Mouse (Mus musculus) limb, embryonic 12.5 days (tissue): ENCODE measurements at regions not wholly inside any gene's neighbourhood (a gene's known extent, or its start where the extent isn't known, plus 50 kb on each side); places are given as distances from the start of the nearest gene placed in this dataset.

Experiments used
- ATAC-seq: fragments of 200-750 bp; cut with Nextera tagmentation; 2 replicates; pipeline ENCODE4 v1.8.0; 2017; ENCODE audit warnings: low read depth, moderate TSS enrichment; ENCODE audit not compliant: insufficient number of reproducible peaks, insufficient read depth, low FRiP score, low TSS enrichment
- H3K27ac ChIP-seq: fragments of 300-500 bp; sonication (generic); 2 replicates; pipeline ENCODE4 v1.5.1; 2016; ENCODE audit warnings: mild to moderate bottlenecking, moderate library complexity
- H3K27me3 ChIP-seq: fragments of 300-500 bp; sonication (generic); 2 replicates; pipeline ENCODE4 v1.6.1; 2016; ENCODE audit warnings: mild to moderate bottlenecking, moderate library complexity
- H3K36me3 ChIP-seq: fragments of 300-500 bp; sonication (generic); 2 replicates; pipeline ENCODE4 v1.6.1; 2016; ENCODE audit warnings: mild to moderate bottlenecking, moderate library complexity
- H3K4me1 ChIP-seq: fragments of 300-500 bp; sonication (generic); replicated peaks from 2 replicates; pipeline ENCODE4 v1.6.1; 2016
- H3K4me2 ChIP-seq: fragments of 300-500 bp; sonication (generic); 2 replicates; pipeline ENCODE4 v1.6.1; 2016; ENCODE audit warnings: mild to moderate bottlenecking, moderate library complexity
- H3K4me3 ChIP-seq: fragments of 300-500 bp; sonication (generic); replicated peaks from 2 replicates; pipeline ENCODE4 v1.5.1; 2016; ENCODE audit warnings: mild to moderate bottlenecking
- H3K9ac ChIP-seq: fragments of 300-500 bp; sonication (generic); replicated peaks from 2 replicates; pipeline ENCODE4 v1.6.1; 2016; ENCODE audit warnings: mild to moderate bottlenecking, moderate library complexity
- H3K9me3 ChIP-seq: fragments of 300-500 bp; sonication (generic); 2 replicates; pipeline ENCODE4 v1.6.1; 2016; ENCODE audit warnings: mild to moderate bottlenecking, moderate library complexity
- WGBS: fragments of 180-500 bp; shearing (Covaris S2); methylation state at CpG from one replicate; pipeline ENCODE4 v1.1.7; 2016; 5-methylcytosine and 5-hydroxymethylcytosine counted together

DNA sequence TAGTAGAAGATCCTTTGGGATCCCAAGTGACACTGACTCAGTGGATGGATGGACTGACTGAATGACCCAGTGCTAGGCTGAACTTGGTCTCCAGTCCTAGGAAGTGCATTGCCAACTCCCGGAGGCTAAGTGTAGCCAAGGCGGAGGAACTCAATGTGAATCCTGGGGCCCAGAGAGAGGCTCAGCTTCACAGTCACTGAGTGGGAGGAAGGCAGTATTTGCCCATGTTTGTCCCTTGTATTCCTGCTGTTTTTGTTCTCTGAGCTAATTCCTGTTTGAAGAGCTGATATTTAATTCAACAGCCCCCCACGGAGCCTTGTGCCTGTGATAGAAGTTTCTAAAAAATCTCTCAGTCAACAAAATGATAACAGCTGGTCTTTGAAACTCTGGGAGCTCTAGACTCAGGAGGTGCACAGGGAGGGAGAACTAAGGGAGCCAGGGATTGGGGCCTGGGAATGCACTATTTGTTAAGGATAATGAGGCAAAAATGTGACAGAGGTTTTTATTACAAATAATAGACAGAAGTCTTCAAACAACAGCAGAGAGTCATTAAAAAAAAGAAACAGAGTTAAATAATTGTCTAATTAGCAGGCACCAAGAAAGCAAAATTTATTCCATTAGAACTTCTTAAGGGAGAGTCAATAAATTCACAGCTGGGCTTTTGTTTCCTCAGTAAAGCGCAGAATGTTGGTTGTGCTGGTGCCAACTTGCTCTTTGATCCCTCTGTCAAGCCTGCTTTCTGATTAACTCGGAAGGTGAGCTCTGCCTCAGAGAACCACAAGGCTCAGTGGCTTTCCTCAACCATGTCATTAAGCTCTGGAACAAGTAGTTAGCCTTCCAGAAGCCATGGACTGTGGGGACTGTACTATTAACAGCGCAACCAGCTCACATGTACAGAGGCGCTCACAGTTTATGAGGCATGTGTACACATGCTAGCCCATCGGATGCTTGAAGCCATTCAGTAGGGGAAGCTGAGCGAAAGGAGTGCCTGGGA is 259.2 kb downstream of the Igsf11 start:
- no peak overlapping the region for H3K4me3 ChIP-seq
- H3K9ac ChIP-seq, result no peak overlapping the region
- no peaks in the 10 kb centered on the region for H3K9me3 ChIP-seq
- peaks cover 5% of the 10 kb centered on the region; the same call in 1 of the 2 replicates for H3K4me1 ChIP-seq
- peak overlapping the region; percentile 23; the same call in 1 of the 2 replicates for H3K27ac ChIP-seq
- no peaks in the 10 kb centered on the region for H3K36me3 ChIP-seq
- 45% methylated on average over 9 of the region's 9 CpGs for WGBS
- no peaks in the 10 kb centered on the region for H3K27me3 ChIP-seq
- peak; percentile 78; the same call in 1 of the 2 replicates for ATAC-seq
- H3K4me2 ChIP-seq, result no peak overlapping the region

DNA sequence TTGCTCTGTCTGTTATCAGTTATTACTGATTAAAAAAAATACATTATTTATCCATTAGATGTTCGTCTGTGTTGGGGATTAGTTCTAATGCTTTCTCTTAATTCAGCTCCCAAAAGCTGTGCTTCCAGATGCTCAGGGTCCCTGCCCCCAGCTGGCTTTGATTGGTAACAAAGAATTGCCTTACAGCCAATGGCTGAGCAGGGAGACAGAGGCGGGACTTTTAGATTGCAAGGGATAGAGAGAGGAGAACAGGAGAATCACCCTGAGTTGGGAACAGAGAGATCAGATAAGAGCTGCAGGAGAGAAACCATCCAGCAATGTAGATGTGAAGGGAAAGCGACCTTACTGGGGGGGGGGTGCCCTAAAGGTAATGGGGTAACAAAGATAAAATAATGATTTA is 266.4 kb downstream of the Igsf11 start:
- H3K9me3 ChIP-seq, result no peaks in the 10 kb centered on the region
- 26% methylated on average over 3 of the region's 3 CpGs for WGBS
- ATAC-seq, result no peak
- no peaks in the 10 kb centered on the region for H3K4me1 ChIP-seq
- no peak overlapping the region for H3K4me3 ChIP-seq
- H3K27me3 ChIP-seq, result no peaks in the 10 kb centered on the region
- H3K4me2 ChIP-seq, result no peak overlapping the region
- no peak overlapping the region for H3K27ac ChIP-seq
- H3K9ac ChIP-seq, result no peak overlapping the region
- no peaks in the 10 kb centered on the region for H3K36me3 ChIP-seq

DNA sequence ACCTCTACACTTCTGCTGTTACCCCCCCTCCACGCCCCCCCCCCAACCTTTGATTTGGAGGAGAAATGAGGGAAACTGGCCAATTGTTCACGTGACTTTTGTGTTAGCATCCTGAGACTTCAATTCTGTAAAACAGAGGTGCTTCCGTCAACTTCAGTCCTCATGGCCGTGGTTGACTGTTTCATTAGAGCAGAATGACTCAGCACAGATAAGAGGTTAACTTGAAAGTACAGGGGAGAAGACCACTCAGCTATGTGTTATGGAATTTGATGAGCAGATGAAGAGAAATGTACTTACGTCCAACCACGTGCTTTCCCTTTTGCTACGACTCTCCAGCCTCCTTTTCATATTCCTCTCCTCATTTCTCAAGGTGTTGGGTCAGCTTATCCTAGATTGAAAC is 267.3 kb downstream of the Igsf11 start:
- Histone ChIP-seq H3K4me2 (no peak overlapping the region), H3K9ac (no peak overlapping the region), H3K4me3 (no peak overlapping the region), H3K9me3 (no peaks in the 10 kb centered on the region), H3K36me3 (no peaks in the 10 kb centered on the region), H3K4me1 (no peaks in the 10 kb centered on the region), H3K27ac (no peak overlapping the region), H3K27me3 (no peaks in the 10 kb centered on the region)
- WGBS, result 84% methylated on average over 7 of the region's 7 CpGs
- no peak for ATAC-seq

DNA sequence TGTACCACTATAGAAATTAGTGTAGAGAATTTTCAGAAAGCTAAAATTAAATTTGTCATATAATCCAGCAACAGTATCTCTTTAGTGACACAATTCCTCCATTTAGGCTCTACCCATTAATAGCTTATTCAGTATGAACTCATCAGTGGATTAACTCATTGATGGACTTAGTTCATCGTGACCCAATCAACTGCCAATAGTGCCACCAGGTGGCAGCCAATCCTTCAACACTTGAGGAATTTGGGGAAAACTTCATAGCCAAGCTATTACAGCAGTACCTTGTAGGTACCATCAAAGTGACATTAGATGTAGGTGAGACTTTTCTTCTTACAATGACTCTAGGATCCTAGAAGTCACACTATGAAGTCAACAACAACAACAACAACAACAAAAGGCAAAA is 270.2 kb downstream of the Igsf11 start:
- no peak overlapping the region for H3K9ac ChIP-seq
- H3K27ac ChIP-seq, result no peak overlapping the region
- WGBS, result 29% methylated on average over 1 of the region's 1 CpGs
- no peak overlapping the region for H3K4me2 ChIP-seq
- H3K9me3 ChIP-seq, result no peaks in the 10 kb centered on the region
- H3K4me3 ChIP-seq, result no peak overlapping the region
- H3K36me3 ChIP-seq, result no peaks in the 10 kb centered on the region
- H3K27me3 ChIP-seq, result no peaks in the 10 kb centered on the region
- no peak for ATAC-seq
- no peaks in the 10 kb centered on the region for H3K4me1 ChIP-seq

DNA sequence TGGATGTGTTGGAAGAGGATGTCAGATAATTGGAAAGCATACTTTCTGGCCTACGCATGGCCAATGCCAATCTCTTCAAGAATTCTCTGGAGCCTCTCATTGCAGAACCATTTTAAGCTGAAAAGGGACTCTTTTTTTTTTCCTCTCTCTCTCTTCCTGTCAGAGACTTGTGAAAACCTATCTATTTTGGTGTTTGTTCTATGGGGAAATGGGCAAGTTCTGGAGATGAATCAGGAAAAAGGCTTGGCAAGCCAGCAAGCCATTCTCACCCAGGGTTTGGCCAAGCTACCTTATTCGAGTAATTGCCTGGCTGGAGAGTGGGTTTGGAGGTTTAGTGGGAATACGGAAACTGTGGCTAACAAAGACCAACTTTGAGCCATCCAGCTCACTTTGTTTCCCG is 299.4 kb downstream of the Igsf11 start:
- no peak overlapping the region for H3K4me2 ChIP-seq
- H3K9me3 ChIP-seq, result no peaks in the 10 kb centered on the region
- H3K36me3 ChIP-seq, result no peaks in the 10 kb centered on the region
- H3K4me3 ChIP-seq, result no peak overlapping the region
- WGBS, result 78% methylated on average over 4 of the region's 4 CpGs
- H3K4me1 ChIP-seq, result no peaks in the 10 kb centered on the region
- H3K27ac ChIP-seq, result no peak overlapping the region
- no peak overlapping the region for H3K9ac ChIP-seq
- ATAC-seq, result no peak
- H3K27me3 ChIP-seq, result no peaks in the 10 kb centered on the region

DNA sequence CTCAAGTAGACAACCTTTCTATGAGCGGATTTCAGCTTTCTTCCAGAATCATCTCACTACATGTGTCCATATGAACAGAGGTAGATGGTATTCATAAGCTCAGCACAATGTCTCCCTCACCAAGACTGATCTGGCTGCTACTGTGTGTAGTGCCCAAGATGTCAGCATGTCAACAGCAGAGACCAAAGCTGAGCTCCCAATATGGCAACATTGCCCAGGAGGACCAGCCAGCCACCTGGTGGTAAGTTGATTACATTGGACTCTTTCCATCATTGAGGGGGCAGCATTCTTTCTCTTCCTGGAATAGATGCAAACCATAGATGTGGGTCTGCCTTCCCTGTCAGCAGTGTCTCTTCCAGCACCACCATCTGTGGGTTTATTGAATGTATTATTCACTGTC is 303.0 kb downstream of the Igsf11 start:
- ATAC-seq, result no peak
- no peaks in the 10 kb centered on the region for H3K27me3 ChIP-seq
- H3K4me1 ChIP-seq, result no peaks in the 10 kb centered on the region
- WGBS, result 93% methylated on average over 1 of the region's 1 CpGs
- no peak overlapping the region for H3K9ac ChIP-seq
- H3K36me3 ChIP-seq, result no peaks in the 10 kb centered on the region
- no peak overlapping the region for H3K4me3 ChIP-seq
- no peak overlapping the region for H3K27ac ChIP-seq
- no peak overlapping the region for H3K4me2 ChIP-seq
- no peaks in the 10 kb centered on the region for H3K9me3 ChIP-seq

DNA sequence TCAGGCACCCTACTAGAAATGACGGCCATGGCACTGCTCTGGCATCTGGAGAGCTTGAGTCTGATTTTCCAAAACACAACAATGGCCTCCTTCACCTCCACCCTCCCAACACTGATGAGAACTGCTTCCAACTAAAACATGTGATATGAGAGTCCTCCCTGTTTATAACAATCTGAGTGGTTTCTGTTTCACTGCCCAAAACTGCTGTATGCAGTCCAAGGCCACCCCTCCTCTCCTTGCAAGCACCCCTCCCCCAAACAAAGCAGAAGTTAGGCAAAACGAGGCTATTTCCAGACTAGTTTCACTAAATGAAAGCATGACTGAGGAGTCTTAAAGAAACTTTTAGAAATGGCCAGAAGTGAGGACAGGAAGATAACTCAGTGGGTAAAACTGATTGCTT is 304.4 kb downstream of the Igsf11 start:
- no peak overlapping the region for H3K27ac ChIP-seq
- H3K27me3 ChIP-seq, result no peaks in the 10 kb centered on the region

DNA sequence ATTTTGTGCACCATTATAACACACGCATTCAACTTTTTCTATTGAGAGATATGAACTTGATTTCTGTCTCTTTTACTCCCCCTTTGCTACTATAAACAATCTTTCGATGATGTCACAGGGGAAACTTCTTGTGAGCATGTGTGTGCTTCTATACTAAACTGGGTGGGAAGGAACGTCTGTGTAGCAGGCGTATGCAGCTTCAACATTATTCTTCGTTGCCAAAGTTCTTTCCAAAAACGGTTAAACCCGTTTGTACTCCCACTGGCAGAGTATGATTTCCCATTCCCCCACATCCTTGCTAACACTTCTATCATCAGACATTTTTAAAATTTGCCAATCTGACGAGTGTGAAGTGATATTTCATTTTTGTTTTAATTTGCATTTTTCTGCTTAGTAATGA is 331.1 kb downstream of the Igsf11 start:
- H3K4me1 ChIP-seq, result no peaks in the 10 kb centered on the region
- no peak overlapping the region for H3K4me2 ChIP-seq
- no peaks in the 10 kb centered on the region for H3K36me3 ChIP-seq
- no peak for ATAC-seq
- no peaks in the 10 kb centered on the region for H3K9me3 ChIP-seq
- H3K9ac ChIP-seq, result no peak overlapping the region
- H3K27me3 ChIP-seq, result no peaks in the 10 kb centered on the region
- WGBS, result 83% methylated on average over 8 of the region's 8 CpGs
- no peak overlapping the region for H3K4me3 ChIP-seq
- no peak overlapping the region for H3K27ac ChIP-seq

More for the DNA sequence above, 304.4 kb downstream of the Igsf11 start:
- 61% methylated on average over 2 of the region's 2 CpGs for WGBS
- Histone ChIP-seq H3K4me3 (no peak overlapping the region), H3K36me3 (no peaks in the 10 kb centered on the region), H3K9me3 (no peaks in the 10 kb centered on the region), H3K4me1 (no peaks in the 10 kb centered on the region), H3K4me2 (no peak overlapping the region), H3K9ac (no peak overlapping the region)
- ATAC-seq, result no peak

DNA sequence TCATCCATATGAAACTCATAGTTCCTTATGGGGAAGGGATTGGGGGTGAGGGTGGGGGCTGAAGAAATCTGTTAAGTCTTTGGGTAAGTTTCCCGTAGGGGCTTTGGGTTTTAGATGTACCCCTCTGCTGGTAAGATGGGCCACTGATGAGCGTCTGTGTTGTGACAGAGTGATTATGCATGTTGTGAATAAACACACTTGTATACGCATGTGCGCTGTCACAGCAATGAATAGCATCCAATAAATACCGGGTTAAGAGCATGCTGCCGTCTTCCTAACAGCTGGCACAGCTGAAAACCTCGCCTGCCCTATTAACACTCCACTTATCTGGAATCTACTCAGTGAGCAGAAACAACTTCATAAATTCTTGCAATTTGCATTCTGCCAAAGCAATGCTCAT is 337.0 kb downstream of the Igsf11 start:
- Histone ChIP-seq H3K27me3 (no peaks in the 10 kb centered on the region), H3K4me1 (no peaks in the 10 kb centered on the region), H3K9me3 (no peaks in the 10 kb centered on the region), H3K9ac (no peak overlapping the region), H3K36me3 (no peaks in the 10 kb centered on the region), H3K4me2 (no peak overlapping the region), H3K27ac (no peak overlapping the region), H3K4me3 (no peak overlapping the region)
- 40% methylated on average over 7 of the region's 7 CpGs for WGBS
- no peak for ATAC-seq

DNA sequence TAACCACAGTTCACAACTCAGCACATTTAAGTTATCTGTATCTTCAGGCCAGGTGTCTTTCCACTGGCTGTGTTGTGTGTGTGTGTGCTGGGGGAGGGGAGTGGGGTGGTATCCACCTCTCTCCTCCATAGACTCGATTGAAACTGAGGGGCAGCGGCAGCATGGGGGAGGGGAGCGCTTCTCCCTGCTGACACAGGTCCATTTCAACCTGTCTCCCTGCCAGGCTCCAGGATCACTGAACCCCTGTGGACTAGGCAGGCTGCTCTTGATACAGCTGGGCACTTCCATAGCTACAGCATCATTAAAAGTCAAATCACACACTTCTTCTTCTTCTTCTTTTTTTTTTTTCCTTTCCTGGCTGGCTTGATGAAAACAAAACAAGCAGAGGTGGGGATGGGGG is 338.0 kb downstream of the Igsf11 start:
- H3K9me3 ChIP-seq, result no peaks in the 10 kb centered on the region
- no peak overlapping the region for H3K9ac ChIP-seq
- no peak for ATAC-seq
- no peaks in the 10 kb centered on the region for H3K4me1 ChIP-seq
- no peaks in the 10 kb centered on the region for H3K36me3 ChIP-seq
- no peak overlapping the region for H3K27ac ChIP-seq
- no peak overlapping the region for H3K4me2 ChIP-seq
- WGBS, result 7% methylated on average over 3 of the region's 3 CpGs
- H3K27me3 ChIP-seq, result no peaks in the 10 kb centered on the region
- H3K4me3 ChIP-seq, result no peak overlapping the region

DNA sequence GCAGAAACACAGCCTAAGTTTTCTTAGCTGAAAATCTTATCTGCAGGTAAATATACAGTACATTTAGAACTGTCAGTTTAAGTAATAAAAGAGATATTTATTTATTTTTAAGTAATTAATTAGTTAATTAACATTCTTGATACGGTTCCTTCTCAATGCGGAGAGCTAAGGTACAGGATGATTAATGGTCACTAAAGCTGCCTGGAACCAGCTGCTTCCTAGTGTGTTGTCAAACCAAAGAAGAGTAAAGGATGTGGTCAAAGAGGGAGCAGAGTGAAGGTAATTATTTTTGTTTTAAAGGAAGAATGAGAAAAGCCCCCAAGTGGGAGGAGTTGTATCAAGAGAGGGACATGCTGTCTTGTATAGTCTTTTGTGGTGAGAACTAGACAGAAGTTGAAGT is 341.8 kb downstream of the Igsf11 start:
- no peaks in the 10 kb centered on the region for H3K9me3 ChIP-seq
- no peaks in the 10 kb centered on the region for H3K4me1 ChIP-seq
- H3K27ac ChIP-seq, result no peak overlapping the region
- no peaks in the 10 kb centered on the region for H3K27me3 ChIP-seq
- WGBS, result 57% methylated on average over 2 of the region's 2 CpGs
- no peaks in the 10 kb centered on the region for H3K36me3 ChIP-seq
- H3K4me3 ChIP-seq, result no peak overlapping the region
- H3K4me2 ChIP-seq, result no peak overlapping the region
- no peak for ATAC-seq
- H3K9ac ChIP-seq, result no peak overlapping the region

DNA sequence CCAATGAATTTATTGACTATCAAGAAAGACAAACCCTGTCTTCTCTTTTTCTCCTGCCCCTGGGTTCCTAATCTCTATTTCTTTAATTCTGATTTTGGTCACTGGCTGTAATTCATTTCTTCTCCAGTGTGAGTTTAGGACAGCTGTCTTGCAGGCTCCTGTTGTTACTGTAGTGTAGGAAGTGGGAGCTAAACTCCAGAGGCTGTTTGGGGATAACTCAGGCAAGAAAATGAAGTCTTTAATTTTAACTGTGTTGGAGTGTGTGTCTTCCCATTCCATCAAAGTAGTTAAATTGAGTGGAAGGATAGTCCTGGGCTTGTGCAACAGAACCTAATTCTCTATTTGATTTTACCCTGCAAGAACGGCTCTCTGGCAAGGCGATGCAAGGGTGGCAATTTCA is 381.0 kb downstream of the Igsf11 start:
- Histone ChIP-seq H3K9ac (no peak overlapping the region), H3K4me3 (no peak overlapping the region), H3K27me3 (no peaks in the 10 kb centered on the region), H3K36me3 (no peaks in the 10 kb centered on the region), H3K4me2 (no peak overlapping the region), H3K27ac (no peak overlapping the region), H3K9me3 (no peaks in the 10 kb centered on the region), H3K4me1 (no peaks in the 10 kb centered on the region)
- no peak for ATAC-seq
- 95% methylated on average over 2 of the region's 2 CpGs for WGBS
